Mouse (Mus musculus): Measurements from ENCODE around the gene Hbq1b.
A peak's percentile ranks its signal among the peaks of the same experiment; 100 is the strongest.

Hbq1b gene

DNA sequence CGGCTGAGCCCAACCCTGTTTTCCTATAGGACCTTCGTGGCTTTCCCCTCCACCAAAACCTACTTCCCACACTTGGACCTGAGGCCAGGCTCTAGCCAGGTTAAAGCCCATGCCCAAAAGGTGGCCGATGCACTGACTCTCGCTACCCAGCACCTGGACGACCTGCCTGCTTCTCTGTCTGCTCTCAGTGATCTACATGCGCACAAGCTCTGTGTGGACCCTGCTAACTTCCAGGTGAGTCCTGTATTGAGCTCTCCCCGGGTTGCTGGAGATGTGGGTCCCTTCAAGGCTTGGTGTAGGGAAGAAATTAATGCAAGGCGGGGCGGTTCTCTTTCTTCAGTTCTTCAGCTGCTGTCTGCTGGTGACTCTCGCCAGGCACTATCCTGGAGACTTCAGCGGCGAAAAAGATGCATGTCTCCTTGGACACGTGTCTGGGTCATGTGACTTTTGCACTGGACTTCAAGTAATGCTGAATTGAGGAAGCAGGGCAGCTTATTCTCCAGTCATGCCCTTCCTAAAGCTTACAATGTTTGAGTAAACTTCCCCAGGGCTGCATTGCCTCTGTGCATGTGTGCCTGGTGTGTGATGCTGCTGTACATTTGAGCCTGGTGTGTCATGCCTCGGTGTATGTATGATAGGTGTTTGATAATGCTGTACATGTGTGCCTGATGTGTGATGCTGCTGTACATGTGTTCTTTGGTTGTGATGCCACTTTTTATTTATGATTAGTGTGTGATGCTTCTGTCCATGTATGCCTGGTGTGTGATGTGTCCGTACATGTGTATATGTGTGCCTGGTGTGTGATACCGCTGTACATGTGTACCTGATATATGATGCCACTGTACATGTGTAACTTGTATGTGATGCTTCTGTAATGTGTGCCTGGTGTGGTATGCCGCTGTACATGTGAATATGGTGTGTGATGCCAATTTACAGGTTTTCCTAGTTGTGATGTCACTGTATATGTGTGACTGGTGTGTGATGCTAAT is 13.8 kb downstream of the Hbq1b start:
- DNase-seq (ENCODE audit: low spot score) = no peak

DNA sequence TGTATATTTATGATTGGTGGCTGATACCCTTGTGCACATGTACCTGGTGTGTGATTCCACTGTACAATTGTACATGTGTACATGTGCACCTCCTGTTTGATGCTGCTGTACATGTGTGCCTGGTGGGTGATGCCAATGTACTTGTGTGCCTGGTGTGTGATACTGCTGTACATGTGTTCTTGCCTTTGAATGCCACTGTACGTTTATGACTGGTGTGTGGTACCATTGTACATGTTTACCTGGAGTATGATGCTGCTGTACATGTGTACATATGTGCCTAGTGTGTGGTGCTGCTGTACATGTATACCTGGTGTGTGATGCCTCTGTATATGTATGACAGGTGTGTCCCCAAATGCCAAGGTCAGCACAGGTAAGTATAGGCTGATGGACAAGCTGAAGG is 14.7 kb downstream of the Hbq1b start:
- no peak for DNase-seq (ENCODE audit: low spot score)

DNA sequence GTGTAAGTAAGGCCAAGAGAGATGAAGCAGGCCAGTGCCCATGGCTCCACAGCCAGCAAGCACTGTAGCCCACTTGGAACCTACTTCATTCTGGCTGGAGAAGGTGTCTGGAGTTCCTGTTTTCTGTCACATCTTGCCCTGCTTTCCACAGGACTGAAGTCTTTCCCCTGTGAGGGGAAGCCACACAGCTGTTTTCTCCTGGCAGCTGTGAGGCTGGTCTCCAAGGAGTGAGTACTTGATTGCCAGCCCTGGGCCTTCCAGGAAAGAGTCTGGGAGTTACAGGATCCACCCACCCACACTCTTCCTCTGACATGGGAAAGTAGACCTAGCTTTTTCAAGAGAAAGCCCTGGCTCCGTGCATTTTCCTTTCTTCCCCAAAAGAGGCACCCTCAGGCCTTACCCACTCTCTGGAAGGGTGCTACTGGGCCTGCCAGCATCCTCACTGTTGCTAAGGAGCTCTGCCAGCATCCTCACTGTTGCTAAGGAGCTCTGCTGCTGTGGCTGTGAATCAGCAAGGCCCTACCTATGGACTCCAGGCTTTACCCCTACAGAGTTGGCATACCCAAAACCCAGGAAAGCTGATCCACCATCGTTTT is 16.2 kb downstream of the Hbq1b start:
- no peak for DNase-seq (ENCODE audit: low spot score)

DNA sequence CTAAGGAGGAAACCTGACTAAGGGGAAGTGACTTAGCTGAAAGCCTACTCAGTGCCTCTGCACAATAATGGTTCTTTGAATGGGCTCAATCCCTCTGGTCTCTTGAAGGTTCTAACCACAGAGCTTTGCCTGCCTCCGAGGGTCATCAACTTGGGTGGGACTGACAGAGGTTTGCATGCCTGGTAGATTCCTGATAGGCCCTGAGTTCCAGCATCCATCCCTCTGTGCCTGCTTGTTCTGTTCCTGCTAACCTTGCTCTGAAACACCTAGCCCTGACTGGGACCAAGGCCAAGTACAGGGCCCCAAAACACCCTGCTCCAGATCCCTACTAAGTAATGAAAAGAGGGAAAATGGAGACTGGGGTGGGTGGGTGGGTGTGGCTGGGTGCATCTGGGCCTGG is 16.7 kb downstream of the Hbq1b start:
- no peak for DNase-seq (ENCODE audit: low spot score)

DNA sequence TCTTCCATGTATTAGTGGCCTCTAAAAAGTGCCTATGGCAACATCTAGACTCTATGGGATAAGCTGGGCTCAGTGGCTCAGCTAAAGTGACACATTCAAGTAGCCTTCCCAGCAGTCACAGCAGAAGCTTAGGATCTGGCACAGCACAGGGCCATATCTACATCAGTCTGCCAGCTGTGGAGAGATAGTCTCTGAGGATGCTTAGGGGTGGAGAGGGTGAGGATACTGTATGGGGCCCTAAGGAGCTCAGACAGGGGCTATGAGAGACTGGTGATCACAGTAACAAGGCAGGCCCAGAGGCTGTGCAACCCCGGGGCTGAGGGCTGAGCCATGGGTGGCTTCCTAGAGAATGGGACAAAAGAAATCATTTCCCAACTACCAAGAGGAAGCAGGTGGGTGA is 20.2 kb downstream of the Hbq1b start:
- no peak for DNase-seq (ENCODE audit: low spot score)

DNA sequence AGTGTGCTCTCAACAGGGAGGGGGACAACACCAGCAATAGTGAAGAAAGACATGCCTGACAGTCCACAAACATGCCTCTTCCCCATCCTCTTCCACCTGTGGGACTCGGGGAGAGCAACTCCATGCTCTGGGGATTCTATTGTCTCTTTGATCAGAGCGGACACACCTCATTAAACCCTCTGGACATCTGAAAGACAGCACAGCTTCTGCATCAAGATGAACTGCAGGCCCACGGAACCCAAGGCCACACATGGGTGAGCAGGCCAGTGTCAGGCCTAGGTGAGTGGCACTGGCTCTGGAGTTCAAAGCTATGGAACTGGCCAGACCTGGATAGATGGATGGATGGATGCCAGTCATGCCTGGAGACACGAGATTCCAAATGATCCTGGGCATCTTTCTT is 22.7 kb downstream of the Hbq1b start:
- no peak for DNase-seq (ENCODE audit: low spot score)

DNA sequence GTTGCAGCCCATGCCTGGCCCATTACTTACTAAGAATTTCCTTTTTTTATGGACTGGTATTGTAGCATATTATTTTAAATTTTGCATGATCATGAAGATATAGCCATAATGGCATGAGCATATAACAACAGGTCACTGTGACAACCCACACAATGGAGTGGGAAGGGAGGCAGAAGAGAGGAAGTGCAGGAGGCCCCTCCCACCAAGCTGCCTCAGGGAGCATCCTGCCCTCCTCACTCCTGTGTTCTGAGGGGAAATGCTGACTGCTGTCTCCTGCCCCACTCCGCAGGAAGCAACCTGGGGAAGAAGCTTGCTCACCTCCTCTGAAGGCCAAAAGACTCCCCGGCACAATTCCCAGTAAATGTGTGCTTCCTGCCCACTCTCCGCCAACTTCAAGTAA is 23.2 kb downstream of the Hbq1b start:
- no peak for DNase-seq (ENCODE audit: low spot score)

DNA sequence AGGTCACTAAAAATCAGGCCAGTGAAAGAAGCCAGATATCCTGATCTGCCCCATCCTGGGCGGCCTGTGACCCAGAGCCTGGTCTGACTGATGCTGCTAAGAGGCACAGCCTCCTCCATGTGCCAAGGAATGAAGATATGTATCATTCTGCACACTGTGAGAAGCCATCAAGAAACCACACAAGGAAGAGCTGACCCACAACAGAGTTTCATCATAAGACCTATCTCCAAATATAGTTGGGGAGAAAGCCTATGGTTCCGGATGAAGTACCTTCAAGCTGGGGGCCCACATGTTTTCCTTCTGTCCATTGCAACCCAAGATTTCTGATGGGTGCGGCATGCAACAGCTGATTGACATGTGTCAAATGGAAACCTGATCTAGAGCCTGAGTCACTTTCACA is 29.2 kb downstream of the Hbq1b start:
- DNase-seq (ENCODE audit: low spot score) = no peak

DNA sequence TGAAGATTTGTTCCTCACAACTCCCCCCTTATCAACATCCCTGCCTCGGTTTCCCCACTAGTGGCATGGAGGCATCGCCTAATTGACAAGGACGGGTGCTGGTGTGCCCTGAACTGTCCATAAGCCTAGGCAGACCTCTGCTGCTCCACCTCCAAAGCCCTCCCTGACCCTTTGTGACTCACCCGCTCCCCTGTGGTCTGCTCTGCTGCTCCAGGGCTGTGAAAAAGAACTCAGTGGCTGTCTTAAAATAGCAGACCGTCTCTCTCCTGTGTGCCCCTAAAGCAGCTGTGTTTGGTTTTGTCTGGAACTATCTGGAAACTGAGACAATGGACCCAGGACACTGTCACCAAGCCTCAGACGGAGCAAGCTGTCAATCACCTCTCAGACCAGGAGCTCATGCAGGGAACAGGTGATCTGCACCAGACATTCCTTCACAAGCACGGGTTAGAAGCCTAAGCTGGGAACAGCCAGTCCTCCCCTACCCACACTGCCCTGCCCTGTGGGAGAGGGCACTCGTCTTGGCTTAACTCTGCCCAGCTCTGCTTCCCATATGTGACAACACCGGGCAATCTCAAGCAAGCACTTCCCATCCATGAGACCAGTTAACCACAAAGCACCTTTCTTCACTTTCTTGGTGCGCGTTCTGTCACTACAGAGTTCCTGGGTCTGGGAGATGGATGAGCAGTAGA is 33.9 kb downstream of the Hbq1b start:
- no peak for DNase-seq (ENCODE audit: low spot score)

DNA sequence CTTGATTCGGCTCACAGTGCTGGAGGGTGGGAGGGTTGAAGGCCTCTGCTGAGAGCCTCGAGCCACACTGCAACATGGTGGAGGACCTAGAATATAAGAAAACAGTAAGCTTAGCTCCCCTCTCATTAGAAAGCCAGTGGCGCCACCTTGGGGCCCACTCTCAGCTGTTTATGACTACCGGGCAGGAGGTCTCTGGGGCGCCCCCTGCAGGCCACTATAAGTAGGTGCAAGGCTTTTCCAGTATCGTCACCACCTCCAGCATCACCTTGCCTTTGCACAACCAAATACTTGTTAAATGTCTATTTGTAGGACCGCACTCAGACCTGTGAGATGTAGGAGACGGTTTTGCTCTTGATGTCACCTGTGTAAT is 34.4 kb downstream of the Hbq1b start:
- DNase-seq (ENCODE audit: low spot score) = no peak

DNA sequence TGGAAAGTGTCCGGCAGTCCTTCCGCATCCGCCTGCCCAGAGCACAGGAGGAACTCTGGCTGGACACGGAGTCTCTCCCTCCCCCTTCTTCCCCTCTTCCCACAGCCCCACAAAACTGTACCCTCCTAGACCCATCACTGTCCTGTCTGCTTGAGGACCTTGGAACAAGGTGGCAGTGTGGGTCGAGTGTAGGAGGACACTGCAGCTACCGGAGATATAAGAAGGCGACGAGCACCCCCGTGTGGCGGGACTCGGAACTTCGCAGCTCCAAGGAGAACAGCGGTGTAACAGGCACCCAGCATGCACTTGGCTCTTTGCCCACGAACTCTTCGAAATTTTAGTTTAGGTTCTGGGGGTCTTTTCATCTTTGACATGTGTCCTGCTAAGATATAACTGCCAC is 37.8 kb downstream of the Hbq1b start:
- DNase-seq (ENCODE audit: low spot score) = peak; percentile 71

DNA sequence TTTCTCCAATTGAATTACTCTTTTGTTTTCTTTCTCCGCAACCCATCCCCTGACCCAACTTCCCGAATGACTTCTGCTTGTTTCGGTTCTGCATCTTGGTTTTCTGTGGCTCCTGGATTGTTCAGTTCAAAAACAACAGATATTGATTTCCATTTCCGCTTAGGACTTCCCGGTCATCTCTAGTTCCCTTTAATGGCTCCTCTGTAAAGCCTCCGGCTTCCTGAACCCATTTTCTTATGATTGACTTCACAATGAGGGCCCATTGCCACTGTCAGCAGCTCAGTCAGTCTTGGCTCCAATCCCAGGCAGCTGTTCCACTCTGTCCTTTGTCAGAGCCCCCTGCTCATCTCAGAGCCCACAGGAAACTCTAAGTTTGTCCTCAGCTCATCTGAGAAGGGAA is 44.3 kb downstream of the Hbq1b start:
- no peak for DNase-seq (ENCODE audit: low spot score)

DNA sequence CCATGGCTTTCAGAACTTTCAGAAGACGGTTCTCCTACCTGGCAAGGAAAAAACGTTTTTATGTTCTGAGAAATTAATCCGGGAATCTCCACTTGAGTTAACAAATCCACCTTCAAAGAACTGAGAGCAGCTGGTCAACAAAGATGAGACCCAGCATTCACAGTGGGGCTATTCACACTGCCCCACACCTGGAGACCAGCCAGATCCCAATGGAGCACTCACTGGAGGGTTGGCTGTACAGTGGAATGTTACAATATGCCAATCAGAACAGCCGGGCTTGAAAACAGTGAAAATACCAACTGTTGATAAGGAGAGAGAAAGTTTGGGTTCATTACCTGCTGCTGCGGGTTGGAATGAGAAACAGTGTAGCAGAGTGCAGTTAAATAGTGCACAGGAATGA is 45.1 kb downstream of the Hbq1b start:
- DNase-seq (ENCODE audit: low spot score) = no peak

DNA sequence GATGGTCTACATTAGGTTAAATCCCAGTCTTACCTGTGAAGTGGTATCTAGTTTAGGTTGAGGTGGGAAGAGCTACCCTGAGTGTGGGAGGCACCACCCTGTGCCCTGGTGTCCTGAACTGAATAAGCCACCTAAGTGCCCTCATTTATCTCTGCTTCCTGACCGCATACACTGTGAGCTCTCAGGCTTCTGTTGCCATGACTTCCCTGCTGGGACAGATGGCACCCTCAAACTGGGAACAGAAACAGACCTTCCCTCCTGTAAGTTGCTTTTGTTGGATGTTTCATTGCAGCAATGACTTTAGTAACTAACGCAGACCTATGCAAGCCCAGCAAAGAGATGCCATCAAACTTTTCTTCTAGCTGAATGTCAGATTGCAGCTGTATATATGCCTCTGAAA is 46.5 kb downstream of the Hbq1b start:
- no peak for DNase-seq (ENCODE audit: low spot score)

DNA sequence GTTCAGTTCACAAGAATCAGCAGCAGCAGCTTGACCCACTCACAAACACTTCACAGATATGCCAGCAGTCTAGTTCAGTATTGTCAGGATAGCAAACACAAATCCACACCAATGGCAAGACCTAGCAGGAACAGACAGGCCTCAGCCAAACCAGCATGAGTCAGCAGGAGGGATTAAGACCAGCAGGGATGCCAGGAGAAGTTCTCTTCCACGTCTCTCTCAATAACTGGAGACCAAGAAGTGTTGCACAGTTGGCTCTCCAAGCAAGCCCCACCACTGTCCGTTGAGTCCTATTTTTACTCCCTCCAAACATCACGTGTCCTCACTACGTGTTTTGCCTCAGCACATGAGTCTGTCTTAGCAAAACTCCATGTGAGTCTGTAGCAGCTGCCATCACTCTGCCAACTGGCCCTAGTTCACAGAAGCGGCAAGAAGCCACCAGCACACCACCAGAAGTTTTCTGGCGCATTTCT is 49.7 kb downstream of the Hbq1b start:
- no peak for DNase-seq (ENCODE audit: low spot score)
